Mouse (Mus musculus) limb, embryonic 10.5 days (tissue): Measurements from ENCODE around the gene Mbtps2. TPM values are rescaled to one million over a fixed set of nuclear protein-coding genes. Genes with fewer than 3 reads are reported as not detected.

Source experiments
- DNase-seq: peaks from one replicate; pipeline ENCODE4 v3.0.0-alpha.2; 2017; ENCODE audit warnings: low spot score
- H3K27ac ChIP-seq: fragments of 300-500 bp; sonication (generic); 2 replicates; pipeline ENCODE4 v1.5.1; 2016; ENCODE audit warnings: mild to moderate bottlenecking
- H3K27me3 ChIP-seq: fragments of 300-500 bp; sonication (generic); 2 replicates; pipeline ENCODE4 v1.6.1; 2016; ENCODE audit warnings: low read depth, mild to moderate bottlenecking; ENCODE audit not compliant: poor library complexity, severe bottlenecking
- H3K36me3 ChIP-seq: fragments of 300-500 bp; sonication (generic); 2 replicates; pipeline ENCODE4 v1.6.1; 2016; ENCODE audit warnings: mild to moderate bottlenecking, moderate library complexity
- H3K4me1 ChIP-seq: fragments of 300-500 bp; sonication (generic); 2 replicates; pipeline ENCODE4 v1.6.1; 2016
- H3K4me3 ChIP-seq: fragments of 300-500 bp; sonication (generic); 2 replicates; pipeline ENCODE4 v1.5.1; 2016; ENCODE audit warnings: mild to moderate bottlenecking, moderate library complexity
- H3K9me3 ChIP-seq: fragments of 300-500 bp; sonication (generic); replicated peaks from 2 replicates; pipeline ENCODE4 v1.6.1; 2016; ENCODE audit warnings: mild to moderate bottlenecking
- WGBS: fragments of 180-500 bp; shearing (Covaris S2); methylation state at CpG from one replicate; pipeline ENCODE4 v1.1.7; 2016; 5-methylcytosine and 5-hydroxymethylcytosine counted together
- polyA plus RNA-seq: library from polyadenylated mRNA; unstranded; fragments of >200 nt; fragmentation: Nextera tagmentation; extraction: Ambion mirVana; gene quantifications from 2 replicates; pipeline ENCODE4 v1.2.1, GENCODE M21; 2016

Gene Mbtps2
- 28.7 and 29.1 TPM in 2 replicates for polyA plus RNA-seq

- Histone ChIP-seq H3K4me1 (peaks cover 7% of the 10 kb centered on the region; the same call in 1 of the 2 replicates), H3K9me3 (no peaks in the 10 kb centered on the region), H3K27ac (peak within 1 kb of the TSS; percentile 95), H3K4me3 (peak within 1 kb of the TSS; percentile 68), H3K27me3 (peaks cover 23% of the 10 kb centered on the region), H3K36me3 (no peaks in the 10 kb centered on the region)
- WGBS: 11% methylated on average over 48 of the region's 74 CpGs
- peak; percentile 69 for DNase-seq
Observed at GRCm38 (mm10) chrX:157598186-157598996, at the start of gene Mbtps2. Gene Mbtps2 (minus strand): TSS chrX:157598715.

- H3K36me3 ChIP-seq: no peaks in the 10 kb centered on the region
- H3K4me3 ChIP-seq: no peak overlapping the region
- WGBS: 87% methylated on average over 1 of the region's 1 CpGs
- H3K27ac ChIP-seq: no peak overlapping the region
- H3K9me3 ChIP-seq: no peaks in the 10 kb centered on the region
- H3K4me1 ChIP-seq: no peaks in the 10 kb centered on the region
- peaks cover 34% of the 10 kb centered on the region for H3K27me3 ChIP-seq
- no peak for DNase-seq
Observed at GRCm38 (mm10) chrX:157646399-157646798, 47.9 kb upstream of the Mbtps2 start.

DNA sequence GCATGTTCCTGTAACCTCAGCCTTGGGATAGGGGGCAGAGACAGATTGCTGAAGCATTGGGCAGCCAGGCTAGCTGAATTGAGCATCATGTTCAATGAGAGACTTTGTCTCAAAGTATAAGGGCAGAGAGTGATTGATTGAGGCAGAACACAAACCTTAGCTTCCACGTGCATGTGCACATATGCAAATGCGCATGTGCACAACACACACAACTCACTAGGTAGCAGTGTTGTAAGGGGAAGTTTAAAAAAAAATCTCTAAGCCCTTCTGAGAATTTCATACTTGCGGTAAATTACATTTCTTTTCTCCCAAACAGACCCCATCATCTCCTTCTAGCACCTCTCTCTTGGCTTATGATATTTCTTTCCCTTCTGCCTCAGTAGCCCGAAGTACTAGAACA, 46.2 kb upstream of the Mbtps2 start:
- H3K4me1 ChIP-seq: no peaks in the 10 kb centered on the region
- WGBS: 82% methylated on average over 4 of the region's 4 CpGs
- no peak for DNase-seq
- H3K36me3 ChIP-seq: no peaks in the 10 kb centered on the region
- H3K4me3 ChIP-seq: no peak overlapping the region
- H3K27me3 ChIP-seq: peaks cover 28% of the 10 kb centered on the region
- H3K9me3 ChIP-seq: no peaks in the 10 kb centered on the region
- H3K27ac ChIP-seq: no peak overlapping the region

DNA sequence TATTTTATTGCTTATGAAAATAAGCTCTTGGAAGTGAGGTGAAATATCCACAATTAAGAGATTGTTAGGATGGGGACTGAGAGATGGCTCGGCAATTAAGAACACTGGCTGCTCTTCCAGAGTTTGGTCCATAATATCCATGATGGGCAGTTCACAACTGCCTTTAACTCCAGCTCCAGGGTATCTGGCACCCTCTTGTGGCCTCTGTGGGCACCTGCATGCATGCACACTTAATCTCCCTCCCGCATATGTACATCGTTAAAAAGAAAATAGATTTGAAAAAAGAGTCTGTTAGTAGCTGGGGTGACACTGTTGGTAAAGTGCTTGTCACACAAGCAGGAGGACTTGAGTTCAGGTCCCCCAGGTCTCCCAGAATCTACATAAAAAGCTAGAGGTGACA, 45.8 kb upstream of the Mbtps2 start:
- WGBS: 25% methylated on average over 3 of the region's 3 CpGs
- peak; percentile 56 for DNase-seq
- no peak overlapping the region for H3K27ac ChIP-seq
- H3K9me3 ChIP-seq: no peaks in the 10 kb centered on the region
- no peaks in the 10 kb centered on the region for H3K4me1 ChIP-seq
- H3K36me3 ChIP-seq: no peaks in the 10 kb centered on the region
- peaks cover 24% of the 10 kb centered on the region for H3K27me3 ChIP-seq
- no peak overlapping the region for H3K4me3 ChIP-seq

DNA sequence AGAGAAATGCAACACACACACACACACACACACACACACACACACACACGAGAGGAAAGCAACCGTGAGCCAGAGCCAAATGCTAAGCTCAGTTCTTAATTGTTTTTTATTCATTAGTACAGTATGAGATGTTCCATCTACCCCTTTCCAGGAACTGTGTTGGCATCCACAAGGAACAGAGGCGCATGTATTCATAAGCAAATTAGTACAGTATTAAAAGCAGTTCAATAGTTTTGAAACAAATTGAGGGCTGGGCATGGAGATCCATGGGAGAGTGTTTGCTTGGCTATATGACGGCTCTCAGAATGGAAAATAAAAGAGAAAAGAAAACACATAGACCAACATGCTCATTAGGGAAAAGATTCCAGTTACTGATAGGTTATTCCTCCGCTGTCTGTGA, 44.3 kb upstream of the Mbtps2 start:
- no peak for DNase-seq
- no peaks in the 10 kb centered on the region for H3K4me1 ChIP-seq
- no peak overlapping the region for H3K4me3 ChIP-seq
- H3K27me3 ChIP-seq: peaks cover 16% of the 10 kb centered on the region
- H3K27ac ChIP-seq: no peak overlapping the region
- 87% methylated on average over 5 of the region's 5 CpGs for WGBS
- no peaks in the 10 kb centered on the region for H3K36me3 ChIP-seq
- H3K9me3 ChIP-seq: no peaks in the 10 kb centered on the region

DNA sequence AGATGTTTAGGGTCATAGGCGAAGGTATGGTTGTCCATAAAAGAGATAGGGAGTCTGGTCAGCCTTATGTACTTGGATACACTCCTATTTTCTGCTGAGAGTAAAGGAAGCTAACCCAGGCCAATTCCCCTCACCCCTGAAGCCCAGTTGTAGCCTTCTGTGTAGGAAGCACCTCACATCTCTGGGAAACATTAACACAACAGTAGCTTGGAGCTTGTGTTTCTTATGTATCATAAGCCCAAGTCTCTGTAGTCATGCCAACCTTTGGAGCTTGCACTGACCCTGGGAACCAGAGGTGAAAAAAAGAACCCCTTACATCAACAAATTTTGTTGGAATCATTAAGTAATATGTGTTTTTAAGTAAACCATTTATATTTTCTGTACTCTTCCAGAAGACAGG, 38.7 kb upstream of the Mbtps2 start:
- Histone ChIP-seq H3K27me3 (peaks cover 4% of the 10 kb centered on the region; the same call in 1 of the 2 replicates), H3K9me3 (no peaks in the 10 kb centered on the region), H3K4me3 (no peak overlapping the region), H3K36me3 (no peaks in the 10 kb centered on the region), H3K4me1 (no peaks in the 10 kb centered on the region), H3K27ac (no peak overlapping the region)
- no peak for DNase-seq
- WGBS: 68% methylated on average over 1 of the region's 1 CpGs

- Histone ChIP-seq H3K4me3 (no peak overlapping the region), H3K27me3 (peaks cover 4% of the 10 kb centered on the region; the same call in 1 of the 2 replicates), H3K4me1 (no peaks in the 10 kb centered on the region), H3K27ac (no peak overlapping the region), H3K36me3 (no peaks in the 10 kb centered on the region), H3K9me3 (no peaks in the 10 kb centered on the region)
- WGBS: 66% methylated on average over 3 of the region's 3 CpGs
- DNase-seq: no peak
Observed at GRCm38 (mm10) chrX:157633676-157634414, 35.3 kb upstream of the Mbtps2 start.

GRCm38 (mm10) chrX:157630341-157630740, 31.8 kb upstream of the Mbtps2 start:
- 87% methylated on average over 4 of the region's 4 CpGs for WGBS
- H3K27me3 ChIP-seq: no peaks in the 10 kb centered on the region
- H3K27ac ChIP-seq: no peak overlapping the region
- no peak overlapping the region for H3K4me3 ChIP-seq
- H3K36me3 ChIP-seq: no peaks in the 10 kb centered on the region
- DNase-seq: no peak
- H3K9me3 ChIP-seq: no peaks in the 10 kb centered on the region
- no peaks in the 10 kb centered on the region for H3K4me1 ChIP-seq

DNA sequence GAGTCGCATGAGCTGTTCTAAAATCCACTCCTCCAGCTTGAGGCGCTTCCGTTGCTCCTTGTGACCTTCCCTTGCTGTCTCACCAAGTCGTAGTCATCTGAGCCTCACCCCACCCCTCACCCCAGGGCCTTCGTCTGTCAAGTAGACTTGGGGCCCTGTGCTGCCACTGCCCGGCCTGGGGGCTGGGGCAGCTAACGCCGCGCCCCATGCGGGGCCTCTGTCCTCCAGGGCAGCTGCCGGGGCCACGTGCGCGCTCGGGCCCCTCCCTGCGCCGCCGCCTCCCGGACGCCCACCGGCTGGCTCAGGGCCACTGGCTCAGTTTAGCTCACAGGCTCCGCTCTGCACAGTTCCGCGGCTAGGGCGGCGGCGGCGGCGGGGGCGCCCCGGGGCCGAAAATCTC, 14.4 kb upstream of the Mbtps2 start:
- H3K4me1 ChIP-seq: peaks cover 4% of the 10 kb centered on the region
- peaks cover 8% of the 10 kb centered on the region for H3K27me3 ChIP-seq
- H3K27ac ChIP-seq: peak overlapping the region; percentile 46; the same call in 1 of the 2 replicates
- peak; percentile 33 for DNase-seq
- peak overlapping the region; percentile 30 for H3K4me3 ChIP-seq
- no peaks in the 10 kb centered on the region for H3K9me3 ChIP-seq
- no peaks in the 10 kb centered on the region for H3K36me3 ChIP-seq
- 24% methylated on average over 32 of the region's 32 CpGs for WGBS

GRCm38 (mm10) chrX:157601450-157601849, 2.9 kb upstream of the Mbtps2 start:
- Histone ChIP-seq H3K27ac (peak overlapping the region; percentile 50; the same call in 1 of the 2 replicates), H3K27me3 (peaks cover 21% of the 10 kb centered on the region), H3K4me3 (no peak overlapping the region), H3K4me1 (peaks cover 6% of the 10 kb centered on the region; the same call in 1 of the 2 replicates), H3K36me3 (no peaks in the 10 kb centered on the region), H3K9me3 (no peaks in the 10 kb centered on the region)
- no peak for DNase-seq
- 22% methylated on average over 3 of the region's 3 CpGs for WGBS

- no peak for DNase-seq
- 14% methylated on average over 17 of the region's 17 CpGs for WGBS
- Histone ChIP-seq H3K27ac (peak overlapping the region; percentile 95), H3K27me3 (peaks cover 23% of the 10 kb centered on the region), H3K4me3 (peak overlapping the region; percentile 68), H3K9me3 (no peaks in the 10 kb centered on the region), H3K4me1 (peaks cover 7% of the 10 kb centered on the region; the same call in 1 of the 2 replicates), H3K36me3 (no peaks in the 10 kb centered on the region)
Observed at GRCm38 (mm10) chrX:157597585-157598185, 830 bp downstream of the Mbtps2 start.

DNA sequence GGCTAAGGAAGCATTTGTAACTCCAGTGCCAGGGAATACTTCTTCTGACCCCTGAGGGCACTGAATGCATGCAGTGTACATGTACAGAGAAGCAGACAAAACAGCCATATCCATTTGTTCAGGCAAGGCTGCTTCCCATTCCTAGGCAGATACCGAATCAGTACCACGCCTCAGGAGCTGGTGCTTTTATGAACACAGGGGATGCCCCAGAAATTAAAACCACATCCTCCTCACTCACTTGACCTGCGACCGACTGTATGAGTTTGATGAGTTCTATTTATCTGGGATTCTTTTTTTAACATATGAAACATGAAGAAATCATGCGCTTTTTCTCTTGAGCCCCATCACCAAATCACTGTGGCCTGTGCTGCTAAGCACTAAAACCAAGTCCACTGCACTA, 1.7 kb downstream of the Mbtps2 start:
- Histone ChIP-seq H3K27ac (peak overlapping the region; percentile 95), H3K36me3 (no peaks in the 10 kb centered on the region), H3K4me1 (peaks cover 7% of the 10 kb centered on the region; the same call in 1 of the 2 replicates), H3K4me3 (peak overlapping the region; percentile 68), H3K27me3 (peaks cover 23% of the 10 kb centered on the region), H3K9me3 (no peaks in the 10 kb centered on the region)
- 80% methylated on average over 5 of the region's 5 CpGs for WGBS
- no peak for DNase-seq
